Mouse (Mus musculus): ENCODE results near the gene Zzz3. TPM values are rescaled to one million over a fixed set of nuclear protein-coding genes. Genes with fewer than 3 reads are reported as not detected.

Gene Zzz3
- polyA plus RNA-seq, 1 experiment from 2014 or later: 55.4 TPM

DNA sequence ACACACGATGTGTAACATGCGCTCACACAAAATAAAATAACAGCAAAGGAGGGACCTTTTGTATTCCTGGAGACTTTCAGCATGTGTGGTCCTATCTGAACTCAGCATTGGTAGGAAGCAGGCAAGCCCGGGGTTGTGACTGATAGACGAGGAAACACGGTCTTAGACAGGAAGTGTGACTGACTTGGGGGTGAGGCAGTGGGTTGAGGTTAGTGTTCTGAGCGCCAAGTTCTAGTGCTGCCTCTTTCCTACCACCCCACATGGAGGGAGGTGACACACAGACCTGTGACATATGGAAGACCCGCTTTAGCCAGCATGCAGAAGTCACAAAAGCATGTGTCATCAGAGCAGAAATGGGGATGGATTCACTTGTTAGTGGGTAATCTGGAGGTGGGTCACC lies 114.0 kb downstream of the Zzz3 start:
- Histone ChIP-seq H3K36me3 (no peaks in the 10 kb centered on the region), H3K27me3 (no peaks in the 10 kb centered on the region; the same call in 1 of the 2 replicates), H3K4me1 (no peaks in the 10 kb centered on the region; the same call in 1 of the 2 replicates), H3K27ac (replicated peaks) (no peak overlapping the region), H3K9me3 (no peaks in the 10 kb centered on the region), H3K4me3 (no peak overlapping the region), H3K9ac (replicated peaks) (no peak overlapping the region), H3K4me2 (replicated peaks) (no peak overlapping the region)
- 93% methylated on average over 7 of the region's 7 CpGs for WGBS
- no peak for ATAC-seq (ENCODE audit: low FRiP score, low read depth)

Other genes starting within 250 kb of the Zzz3 start
- 1.5 and 2.4 TPM in 2 replicates for gene Gipc2, start 229.2 kb upstream of the Zzz3 start, polyA plus RNA-seq (2016; fragmentation: Nextera tagmentation; extraction: Ambion mirVana)
- gene Dnajb4, start 185.2 kb upstream of the Zzz3 start, polyA plus RNA-seq (2016; fragmentation: Nextera tagmentation; extraction: Ambion mirVana): 27.4 and 31.2 TPM in 2 replicates
- 393 and 419 TPM in 2 replicates for gene Fubp1, start 185.1 kb upstream of the Zzz3 start, polyA plus RNA-seq (2016; fragmentation: Nextera tagmentation; extraction: Ambion mirVana)
- 5.4 and 7.0 TPM in 2 replicates for gene Nexn, start 129.1 kb upstream of the Zzz3 start, polyA plus RNA-seq (2016; fragmentation: Nextera tagmentation; extraction: Ambion mirVana)
- gene Miga1, start 55.1 kb upstream of the Zzz3 start, polyA plus RNA-seq (2016; fragmentation: Nextera tagmentation; extraction: Ambion mirVana): 24.2 and 25.8 TPM in 2 replicates
- 72.1 and 75.1 TPM in 2 replicates for gene Usp33, start 49.0 kb upstream of the Zzz3 start, polyA plus RNA-seq (2016; fragmentation: Nextera tagmentation; extraction: Ambion mirVana)